Mouse (Mus musculus): ENCODE data around the gene Ldah. TPM values are rescaled to one million over a fixed set of nuclear protein-coding genes. Genes with fewer than 3 reads are reported as not detected.
"Not testable (repeated sequence)": the region's sequence is repeated elsewhere in the genome, so short reads cannot be mapped to it uniquely, and the experiment has no call there.

Ldah gene
- 0.19 and 0.23 TPM in 2 replicates for polyA plus RNA-seq (2012)

- Histone ChIP-seq H3K4me1 (ENCODE audit: control insufficient read depth) (peaks cover 14% of the 10 kb centered on the region), H3K36me3 (ENCODE audit: control insufficient read depth) (no peaks in the 10 kb centered on the region), H3K9me3 (ENCODE audit: control insufficient read depth, low read length) (0 out of 2 replicates have a peak, but pooled peaks cover 3% of the 10 kb centered on the region), H3K27me3 (ENCODE audit: control insufficient read depth) (no peaks in the 10 kb centered on the region), H3K4me3 (replicated peaks) (peak within 1 kb of the TSS; percentile 95)
- no peak for TF ChIP-seq GATA1 (IDR thresholded peaks at IDR 0.05; ENCODE audit: low read length)
- TF ChIP-seq TAL1 (IDR thresholded peaks at IDR 0.05; ENCODE audit: low read length), result no peak
Observed at GRCm38 (mm10) chr12:8207978-8208403, at the start of gene Ldah. TSS of gene Ldah (plus strand) at chr12:8208107.

GRCm38 (mm10) chr12:8167743-8168142 is 40.2 kb upstream of the Ldah start:
- Histone ChIP-seq H3K4me1 (ENCODE audit: control insufficient read depth) (no peaks in the 10 kb centered on the region), H3K27me3 (ENCODE audit: control insufficient read depth) (no peaks in the 10 kb centered on the region), H3K9me3 (ENCODE audit: control insufficient read depth, low read length) (no peaks in the 10 kb centered on the region), H3K36me3 (ENCODE audit: control insufficient read depth) (no peaks in the 10 kb centered on the region), H3K4me3 (replicated peaks) (no peak overlapping the region)
- TF ChIP-seq TAL1 (IDR thresholded peaks at IDR 0.05; ENCODE audit: low read length), result no peak
- TF ChIP-seq GATA1 (IDR thresholded peaks at IDR 0.05; ENCODE audit: low read length), result no peak

GRCm38 (mm10) chr12:8180921-8181320 is 27.0 kb upstream of the Ldah start:
- H3K4me1 ChIP-seq (ENCODE audit: control insufficient read depth), result no peaks in the 10 kb centered on the region
- TF ChIP-seq TAL1 (IDR thresholded peaks at IDR 0.05; ENCODE audit: low read length) (no peak), GATA1 (IDR thresholded peaks at IDR 0.05; ENCODE audit: low read length) (no peak)
- no peaks in the 10 kb centered on the region for H3K36me3 ChIP-seq (ENCODE audit: control insufficient read depth)
- no peaks in the 10 kb centered on the region for H3K27me3 ChIP-seq (ENCODE audit: control insufficient read depth)
- H3K4me3 ChIP-seq (replicated peaks), result no peak overlapping the region
- no peaks in the 10 kb centered on the region for H3K9me3 ChIP-seq (ENCODE audit: control insufficient read depth, low read length)

- Histone ChIP-seq H3K36me3 (ENCODE audit: control insufficient read depth) (no peaks in the 10 kb centered on the region), H3K9me3 (ENCODE audit: control insufficient read depth, low read length) (no peaks in the 10 kb centered on the region), H3K4me3 (replicated peaks) (no peak overlapping the region), H3K27me3 (ENCODE audit: control insufficient read depth) (no peaks in the 10 kb centered on the region), H3K4me1 (ENCODE audit: control insufficient read depth) (no peaks in the 10 kb centered on the region)
- TF ChIP-seq TAL1 (IDR thresholded peaks at IDR 0.05; ENCODE audit: low read length) (no peak), GATA1 (IDR thresholded peaks at IDR 0.05; ENCODE audit: low read length) (no peak)
Observed at GRCm38 (mm10) chr12:8181744-8182143, 26.2 kb upstream of the Ldah start.

- H3K27me3 ChIP-seq (ENCODE audit: control insufficient read depth), result no peaks in the 10 kb centered on the region
- TF ChIP-seq GATA1 (IDR thresholded peaks at IDR 0.05; ENCODE audit: low read length) (no peak), TAL1 (IDR thresholded peaks at IDR 0.05; ENCODE audit: low read length) (no peak)
- no peaks in the 10 kb centered on the region for H3K36me3 ChIP-seq (ENCODE audit: control insufficient read depth)
- H3K4me3 ChIP-seq (replicated peaks), result no peak overlapping the region
- no peaks in the 10 kb centered on the region for H3K4me1 ChIP-seq (ENCODE audit: control insufficient read depth)
- H3K9me3 ChIP-seq (ENCODE audit: control insufficient read depth, low read length), result no peaks in the 10 kb centered on the region
Observed at GRCm38 (mm10) chr12:8184518-8184917, 23.4 kb upstream of the Ldah start.

GRCm38 (mm10) chr12:8188161-8188560 is 19.7 kb upstream of the Ldah start:
- TF ChIP-seq GATA1 (IDR thresholded peaks at IDR 0.05; ENCODE audit: low read length), result no peak
- TF ChIP-seq TAL1 (IDR thresholded peaks at IDR 0.05; ENCODE audit: low read length), result no peak
- Histone ChIP-seq H3K9me3 (ENCODE audit: control insufficient read depth, low read length) (no peaks in the 10 kb centered on the region), H3K4me1 (ENCODE audit: control insufficient read depth) (no peaks in the 10 kb centered on the region), H3K4me3 (replicated peaks) (no peak overlapping the region), H3K36me3 (ENCODE audit: control insufficient read depth) (no peaks in the 10 kb centered on the region), H3K27me3 (ENCODE audit: control insufficient read depth) (no peaks in the 10 kb centered on the region)

GRCm38 (mm10) chr12:8188796-8189535 is 18.9 kb upstream of the Ldah start:
- not testable (repeated sequence) for H3K4me3 ChIP-seq (replicated peaks); H3K9me3 ChIP-seq (ENCODE audit: control insufficient read depth, low read length); H3K4me1 ChIP-seq (ENCODE audit: control insufficient read depth); H3K27me3 ChIP-seq (ENCODE audit: control insufficient read depth); H3K36me3 ChIP-seq (ENCODE audit: control insufficient read depth)

- H3K4me3 ChIP-seq (replicated peaks), result no peak overlapping the region
- TF ChIP-seq TAL1 (IDR thresholded peaks at IDR 0.05; ENCODE audit: low read length) (no peak), GATA1 (IDR thresholded peaks at IDR 0.05; ENCODE audit: low read length) (no peak)
- no peaks in the 10 kb centered on the region for H3K36me3 ChIP-seq (ENCODE audit: control insufficient read depth)
- no peaks in the 10 kb centered on the region for H3K27me3 ChIP-seq (ENCODE audit: control insufficient read depth)
- H3K4me1 ChIP-seq (ENCODE audit: control insufficient read depth), result no peaks in the 10 kb centered on the region
- no peaks in the 10 kb centered on the region; the same call in 1 of the 2 replicates for H3K9me3 ChIP-seq (ENCODE audit: control insufficient read depth, low read length)
Observed at GRCm38 (mm10) chr12:8189722-8190121, 18.2 kb upstream of the Ldah start.

- H3K9me3 ChIP-seq (ENCODE audit: control insufficient read depth, low read length), result 0 out of 2 replicates have a peak, but pooled peaks cover 3% of the 10 kb centered on the region
- H3K4me3 ChIP-seq (replicated peaks), result no peak overlapping the region
- H3K36me3 ChIP-seq (ENCODE audit: control insufficient read depth), result no peaks in the 10 kb centered on the region
- H3K4me1 ChIP-seq (ENCODE audit: control insufficient read depth), result peaks cover 14% of the 10 kb centered on the region
- TF ChIP-seq GATA1 (IDR thresholded peaks at IDR 0.05; ENCODE audit: low read length) (no peak), TAL1 (IDR thresholded peaks at IDR 0.05; ENCODE audit: low read length) (no peak)
- no peaks in the 10 kb centered on the region for H3K27me3 ChIP-seq (ENCODE audit: control insufficient read depth)
Observed at GRCm38 (mm10) chr12:8205721-8206120, 2.2 kb upstream of the Ldah start.
